Mouse (Mus musculus): Measurements from ENCODE around the gene Gm42420.

The Gm42420 gene

GRCm38 (mm10) chr6:39585517-39585916, at the start of gene Gm42420:
Gene Gm42420 (plus strand): TSS chr6:39585753.
- ChIA-PET POLR2A (interaction anchor here in 2 of 4 experiments (0.6 to 1.1 kb wide), 2 partner anchors 12 to 385 kb away, joined by 3 read pairs; no protein-coding TSS in a partner anchor), CTCF (interaction anchor here in 1 of 4 experiments (0.8 kb wide), 1 partner anchor 120 kb away, joined by 3 read pairs; no protein-coding TSS in a partner anchor)

GRCm38 (mm10) chr6:39536621-39537020, 48.9 kb upstream of the Gm42420 start:
- POLR2A ChIA-PET = interaction anchor here in 1 of 4 experiments (0.6 kb wide), 1 partner anchor 175 kb away, joined by 3 read pairs; no protein-coding TSS in a partner anchor

GRCm38 (mm10) chr6:39537276-39537675, 48.3 kb upstream of the Gm42420 start:
- POLR2A ChIA-PET = interaction anchor here in 2 of 4 experiments (0.7 to 4.0 kb wide), 4 partner anchors 8 to 11 kb away, joined by 3 to 30 read pairs (median 6); no protein-coding TSS in a partner anchor
- CTCF ChIA-PET = interaction anchor here in 2 of 4 experiments (0.7 kb wide), 2 partner anchors 25 to 26 kb away, joined by 3 to 6 read pairs; no protein-coding TSS in a partner anchor

More at GRCm38 (mm10) chr6:39536621-39537020, 48.9 kb upstream of the Gm42420 start:
- CTCF ChIA-PET = no interaction called here

GRCm38 (mm10) chr6:39538227-39538626, 47.3 kb upstream of the Gm42420 start:
- ChIA-PET CTCF (interaction anchor here in 1 of 4 experiments (0.8 kb wide), 1 partner anchor 73 kb away, joined by 3 read pairs; no protein-coding TSS in a partner anchor), POLR2A (interaction anchor here in 2 of 4 experiments (0.6 to 4.0 kb wide), 11 partner anchors 9 to 244 kb away, joined by 3 to 30 read pairs (median 3); partner anchors contain the start of gene Dennd2a (in 1 of the 2))

GRCm38 (mm10) chr6:39539679-39540155, 45.8 kb upstream of the Gm42420 start:
- POLR2A ChIA-PET = interaction anchor here (0.6 to 4.0 kb wide), 27 partner anchors 10 to 283 kb away, joined by 3 to 30 read pairs (median 5); partner anchors contain the start of genes Adck2 (in 2 of the 4), Dennd2a (in 2 of the 4) and Mrps33 (in 1 of the 4)
- CTCF ChIA-PET = interaction anchor here in 3 of 4 experiments (0.7 to 1.4 kb wide), 4 partner anchors 23 to 123 kb away, joined by 3 to 5 read pairs (median 4); no protein-coding TSS in a partner anchor

- POLR2A ChIA-PET = interaction anchor here (0.7 to 4.0 kb wide), 21 partner anchors 9 to 270 kb away, joined by 3 to 30 read pairs (median 5); partner anchors contain the start of genes Adck2 (in 2 of the 4), Dennd2a (in 2 of the 4) and Mrps33 (in 1 of the 4)
- CTCF ChIA-PET = interaction anchor here in 3 of 4 experiments (0.7 to 1.4 kb wide), 4 partner anchors 22 to 124 kb away, joined by 3 to 5 read pairs (median 4); no protein-coding TSS in a partner anchor
Measured at GRCm38 (mm10) chr6:39540563-39540962, 45.0 kb upstream of the Gm42420 start.

- ChIA-PET POLR2A (interaction anchor here in 2 of 4 experiments (0.5 to 7.2 kb wide), 6 partner anchors 11 to 1440 kb away, joined by 3 to 45 read pairs (median 4); partner anchors contain the start of gene Dennd2a (in 1 of the 2)), CTCF (interaction anchor here in 1 of 4 experiments (0.6 kb wide), 1 partner anchor 20 kb away, joined by 4 read pairs; no protein-coding TSS in a partner anchor)
Measured at GRCm38 (mm10) chr6:39542631-39543597, 42.6 kb upstream of the Gm42420 start.

GRCm38 (mm10) chr6:39543769-39544420, 41.7 kb upstream of the Gm42420 start:
- ChIA-PET CTCF (interaction anchor here in 2 of 4 experiments (0.5 to 1.8 kb wide), 4 partner anchors 19 to 87 kb away, joined by 3 to 5 read pairs (median 4); partner anchors contain the start of gene Adck2 (in 1 of the 2)), POLR2A (interaction anchor here in 3 of 4 experiments (0.7 to 7.2 kb wide), 11 partner anchors 9 to 79 kb away, joined by 3 to 45 read pairs (median 3); partner anchors contain the start of gene Dennd2a (in 2 of the 3))

GRCm38 (mm10) chr6:39545474-39545873, 40.1 kb upstream of the Gm42420 start:
- ChIA-PET CTCF (interaction anchor here in 1 of 4 experiments (1.8 kb wide), 1 partner anchor 82 kb away, joined by 5 read pairs; no protein-coding TSS in a partner anchor), POLR2A (interaction anchor here in 3 of 4 experiments (0.6 to 7.2 kb wide), 12 partner anchors 9 to 141 kb away, joined by 3 to 45 read pairs (median 4); partner anchors contain the start of gene Dennd2a (in 3 of the 3))

GRCm38 (mm10) chr6:39548030-39548429, 37.5 kb upstream of the Gm42420 start:
- POLR2A ChIA-PET = interaction anchor here in 2 of 4 experiments (0.9 to 7.2 kb wide), 8 partner anchors 9 to 32 kb away, joined by 3 to 45 read pairs (median 3); partner anchors contain the start of gene Dennd2a (in 1 of the 2)
- CTCF ChIA-PET = interaction anchor here in 2 of 4 experiments (0.8 to 1.7 kb wide), 4 partner anchors 9 to 85 kb away, joined by 3 read pairs; no protein-coding TSS in a partner anchor

- CTCF ChIA-PET = interaction anchor here in 1 of 4 experiments (0.9 to 1.8 kb wide), 4 partner anchors 9 to 230 kb away, joined by 3 to 4 read pairs (median 4); no protein-coding TSS in a partner anchor
- POLR2A ChIA-PET = interaction anchor here in 3 of 4 experiments (0.7 to 2.5 kb wide), 6 partner anchors 12 to 145 kb away, joined by 3 to 10 read pairs (median 4); no protein-coding TSS in a partner anchor
Measured at GRCm38 (mm10) chr6:39551981-39552636, 33.4 kb upstream of the Gm42420 start.

GRCm38 (mm10) chr6:39554888-39555647, 30.5 kb upstream of the Gm42420 start:
- ChIA-PET CTCF (interaction anchor here in 1 of 4 experiments (0.6 to 2.4 kb wide), 2 partner anchors 92 to 226 kb away, joined by 4 to 6 read pairs; no protein-coding TSS in a partner anchor), POLR2A (interaction anchor here in 3 of 4 experiments (0.7 to 5.7 kb wide), 21 partner anchors 9 to 771 kb away, joined by 3 to 26 read pairs (median 4); partner anchors contain the start of genes Adck2 (in 1 of the 3) and Mkrn1 (in 1 of the 3))

- CTCF ChIA-PET = interaction anchor here in 1 of 4 experiments (0.6 kb wide), 1 partner anchor 225 kb away, joined by 4 read pairs; no protein-coding TSS in a partner anchor
- POLR2A ChIA-PET = interaction anchor here in 3 of 4 experiments (0.6 to 5.7 kb wide), 20 partner anchors 10 to 770 kb away, joined by 3 to 45 read pairs (median 4); partner anchors contain the start of genes Adck2 (in 2 of the 3) and Mkrn1 (in 1 of the 3)
Measured at GRCm38 (mm10) chr6:39555648-39555945, 30.0 kb upstream of the Gm42420 start.

- ChIA-PET POLR2A (interaction anchor here (0.5 to 5.7 kb wide), 60 partner anchors 8 to 823 kb away, joined by 3 to 45 read pairs (median 4); partner anchors contain the start of genes Adck2 (in 3 of the 4), Slc37a3 (in 2 of the 4) and Mkrn1 (in 1 of the 4)), CTCF (interaction anchor here in 3 of 4 experiments (0.5 to 1.6 kb wide), 13 partner anchors 9 to 225 kb away, joined by 3 to 13 read pairs (median 4); partner anchors contain the start of gene Adck2 (in 2 of the 3))
Measured at GRCm38 (mm10) chr6:39556900-39557659, 28.5 kb upstream of the Gm42420 start.

Measured in embryonic stem cell, embryonic (primary cell).